Mouse (Mus musculus): Measurements from ENCODE around the gene Chka.

Gene Chka

DNA sequence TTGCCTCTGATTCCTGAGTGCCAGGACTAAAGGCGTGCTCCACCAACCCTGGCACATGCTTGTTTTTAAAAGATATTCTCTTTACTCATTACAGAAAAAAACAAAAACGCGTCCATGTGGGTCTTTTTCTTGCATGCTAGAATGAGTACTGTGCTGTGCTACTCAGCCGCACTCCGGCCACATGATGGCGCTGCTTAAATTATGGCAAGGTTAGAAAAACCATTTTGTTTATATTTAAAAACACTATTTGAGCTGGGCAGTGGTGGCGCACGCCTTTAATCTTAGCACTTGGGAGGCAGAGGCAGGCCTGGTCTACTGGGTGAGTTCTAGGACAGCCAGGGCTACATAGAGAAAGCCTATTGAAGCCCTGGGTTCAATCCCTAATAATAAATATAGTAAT, 38.6 kb downstream of the Chka start:
- no peak for DNase-seq

DNA sequence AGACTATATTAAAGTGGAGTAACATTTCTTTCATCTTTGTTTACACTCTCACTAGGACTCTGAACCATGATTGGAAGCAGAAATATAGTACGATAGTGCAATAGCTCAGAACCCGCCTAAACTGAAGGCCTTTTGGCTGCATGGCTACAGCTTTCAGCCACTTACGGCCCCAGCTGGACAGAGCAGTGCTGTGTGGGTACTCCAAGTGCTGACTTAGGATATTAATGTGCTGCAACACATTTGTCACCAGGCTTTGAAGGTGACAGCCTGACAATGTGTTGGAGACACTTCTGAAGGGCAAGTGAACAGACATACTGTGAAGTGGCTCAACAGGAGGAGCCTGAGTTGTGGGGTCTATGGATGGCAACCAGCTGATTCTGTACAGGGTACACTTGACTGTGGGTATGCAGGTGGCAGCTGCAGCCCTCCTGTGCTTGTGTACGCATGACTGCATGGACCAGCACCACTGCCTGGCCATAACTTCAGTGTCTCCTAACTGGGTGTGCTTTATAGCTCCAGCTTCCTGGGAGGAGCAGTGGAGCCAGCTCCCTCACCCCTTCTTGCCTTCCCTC, 42.1 kb downstream of the Chka start:
- no peak for DNase-seq

DNA sequence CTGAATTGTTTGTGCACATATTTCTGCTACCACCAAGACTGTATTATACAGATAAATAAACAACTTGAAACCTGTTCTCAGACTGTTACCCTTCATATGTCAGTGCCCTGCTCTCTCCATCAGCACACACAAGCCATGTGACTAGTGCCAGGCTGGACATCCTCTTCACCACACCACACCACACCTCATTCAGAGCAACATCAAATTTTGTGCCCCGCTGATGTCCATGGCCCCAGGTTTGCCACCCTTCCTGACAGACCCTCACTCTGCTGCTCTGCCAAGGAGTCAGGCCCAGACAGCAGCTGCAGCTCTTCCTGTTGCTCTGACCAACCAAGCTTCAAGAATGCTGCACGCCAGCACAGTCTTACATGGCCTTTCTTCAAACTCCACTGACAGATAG, 42.7 kb downstream of the Chka start:
- DNase-seq, result no peak

DNA sequence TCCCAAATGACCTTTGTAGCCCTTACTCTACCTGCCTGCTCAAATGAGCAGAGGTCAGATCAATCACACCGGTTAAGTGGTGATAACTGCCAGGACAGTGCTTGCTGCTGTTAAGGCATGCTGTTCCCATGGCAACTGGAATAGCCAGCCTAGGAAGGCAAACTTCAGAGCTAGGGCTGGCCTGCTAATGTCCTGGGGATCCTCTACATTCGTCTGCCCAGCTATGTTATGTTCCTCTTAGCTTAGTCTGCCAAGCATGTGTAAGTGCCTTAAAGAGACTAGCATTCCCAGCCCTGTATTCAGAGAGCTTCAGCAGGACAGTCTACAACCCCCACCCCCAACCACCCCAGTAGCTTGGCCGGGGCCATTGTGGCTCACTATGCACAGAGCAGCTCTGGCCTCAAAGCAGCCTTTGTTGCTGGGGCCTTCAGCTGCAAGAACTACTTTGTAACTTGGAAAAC, 43.6 kb downstream of the Chka start:
- no peak for DNase-seq

DNA sequence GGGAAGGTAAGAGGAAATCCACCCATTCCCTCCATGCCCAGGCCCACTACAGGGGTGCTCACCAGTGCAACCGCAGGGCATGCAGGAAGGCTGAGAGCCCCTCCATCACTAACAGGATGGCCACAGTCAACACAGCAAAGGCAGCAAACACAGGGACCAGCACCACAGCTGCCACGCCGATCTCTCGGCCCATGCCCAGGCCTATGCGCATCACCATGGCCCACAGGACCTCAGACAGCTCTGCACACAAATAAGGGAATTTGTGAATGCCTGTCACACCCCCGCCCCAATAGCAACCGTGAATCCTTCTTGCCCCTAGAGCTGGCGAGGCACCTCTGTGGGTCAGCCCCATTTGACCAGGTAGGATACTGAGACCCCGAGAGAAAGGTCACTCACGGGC, 44.6 kb downstream of the Chka start:
- DNase-seq, result no peak

DNA sequence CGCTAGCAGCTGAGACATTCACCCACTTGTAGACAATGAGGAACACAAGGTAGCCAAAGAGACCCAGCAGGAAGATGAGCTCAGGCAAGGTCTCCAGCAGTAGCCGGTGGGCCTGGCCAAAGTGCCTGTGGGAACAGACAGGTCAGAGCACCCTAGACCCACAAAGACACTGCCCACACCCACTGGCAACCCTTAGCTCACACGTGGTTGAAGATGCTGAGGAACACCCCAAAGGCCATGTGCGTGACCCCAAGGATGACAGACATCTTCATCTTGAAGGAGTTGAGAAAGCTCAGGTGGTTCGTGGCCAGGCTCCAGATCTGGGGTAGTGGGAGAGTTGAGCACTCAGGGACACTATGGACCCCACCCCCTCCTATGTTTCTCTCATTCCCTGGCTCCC, 46.0 kb downstream of the Chka start:
- DNase-seq, result no peak

DNA sequence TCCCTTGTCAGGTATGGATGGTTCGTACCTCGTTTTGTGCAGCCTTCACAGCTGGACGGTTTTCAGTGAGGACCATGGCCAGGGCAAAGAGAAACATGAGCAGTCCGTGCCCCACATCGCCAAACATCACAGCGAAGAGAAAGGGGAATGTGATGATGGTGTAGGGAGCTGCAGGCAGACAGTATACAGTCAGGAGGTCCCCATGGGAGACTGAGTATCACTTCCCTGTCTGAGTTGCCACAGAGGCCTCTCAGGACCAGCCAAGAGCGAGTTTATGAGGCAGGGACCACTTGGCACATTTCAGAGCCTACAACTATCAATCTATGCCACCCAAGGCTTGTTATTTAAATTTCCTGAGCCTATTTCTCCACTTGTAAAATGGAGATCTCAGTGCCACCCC, 47.4 kb downstream of the Chka start:
- no peak for DNase-seq

DNA sequence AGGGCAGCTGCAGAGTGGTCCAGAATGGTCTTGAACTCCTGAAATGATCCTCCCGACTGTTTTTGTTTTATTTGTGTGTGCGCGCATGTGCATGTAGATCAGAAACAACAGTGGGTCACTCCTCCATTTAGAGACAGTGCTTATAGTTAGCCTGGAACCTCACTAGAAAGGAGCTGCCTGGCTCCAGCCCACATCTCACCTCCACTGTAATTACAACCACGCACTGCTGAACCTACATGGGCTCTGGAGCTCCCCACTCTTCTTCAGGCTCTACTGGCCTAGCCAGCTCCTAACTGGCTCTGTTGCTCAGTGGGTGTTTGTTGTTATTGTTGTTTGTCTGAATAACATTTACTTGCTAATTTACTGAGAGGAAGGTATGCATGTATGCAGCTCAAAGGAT, 48.0 kb downstream of the Chka start:
- DNase-seq, result no peak

DNA sequence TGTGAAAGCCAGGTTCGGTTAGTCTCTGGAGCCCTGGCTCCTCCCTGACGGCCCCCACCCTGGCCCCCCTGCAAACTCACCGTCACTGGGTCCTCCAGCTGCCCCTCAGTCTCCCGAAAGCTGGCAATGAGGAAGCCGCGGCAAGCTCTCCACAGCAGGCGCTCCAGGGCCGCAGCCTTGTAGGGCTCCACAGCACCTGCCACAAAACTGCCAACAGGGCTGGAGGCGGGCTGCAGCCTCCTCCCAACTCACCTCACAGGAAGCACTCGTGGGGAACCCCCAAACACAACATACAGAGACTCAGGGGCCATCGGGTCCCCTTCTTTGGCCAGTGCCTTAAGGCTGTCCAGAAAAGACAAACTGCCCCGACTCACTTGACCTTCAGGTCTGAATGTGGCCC, 51.4 kb downstream of the Chka start:
- no peak for DNase-seq

DNA sequence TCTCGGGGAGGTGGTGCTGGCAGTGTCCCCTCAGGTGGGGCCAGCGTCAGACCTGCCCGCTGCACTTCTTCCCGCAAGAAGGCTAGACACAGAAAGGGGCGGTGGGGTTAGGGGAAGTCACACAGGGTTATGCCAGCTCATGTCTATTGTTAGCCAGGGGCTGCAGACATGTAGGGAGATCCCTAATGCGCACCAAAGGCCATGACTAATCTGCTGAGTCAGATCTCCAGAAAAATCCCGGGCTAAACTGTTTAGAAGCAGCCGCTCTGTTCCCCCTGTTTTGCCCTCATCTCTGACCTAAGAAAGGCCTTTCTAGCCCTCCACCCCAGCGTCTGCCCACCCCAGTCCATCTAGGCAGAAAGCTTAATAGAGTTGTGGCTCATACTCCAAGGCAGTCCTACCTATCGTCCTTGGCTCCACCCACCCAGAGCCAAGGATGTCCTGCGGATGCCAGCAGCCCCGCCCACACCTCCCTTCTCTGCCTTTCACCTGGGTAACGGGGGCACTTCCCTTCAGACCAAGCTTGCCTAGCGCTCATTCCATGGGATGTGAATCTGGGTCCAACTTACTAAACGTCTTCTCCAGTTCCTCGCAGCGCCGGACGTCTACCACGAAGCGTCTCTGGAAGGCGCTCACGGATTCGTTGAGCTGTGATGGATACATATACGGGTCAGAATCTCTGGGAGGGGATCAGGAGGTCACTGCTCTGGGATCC, 52.2 kb downstream of the Chka start:
- DNase-seq, result no peak

DNA sequence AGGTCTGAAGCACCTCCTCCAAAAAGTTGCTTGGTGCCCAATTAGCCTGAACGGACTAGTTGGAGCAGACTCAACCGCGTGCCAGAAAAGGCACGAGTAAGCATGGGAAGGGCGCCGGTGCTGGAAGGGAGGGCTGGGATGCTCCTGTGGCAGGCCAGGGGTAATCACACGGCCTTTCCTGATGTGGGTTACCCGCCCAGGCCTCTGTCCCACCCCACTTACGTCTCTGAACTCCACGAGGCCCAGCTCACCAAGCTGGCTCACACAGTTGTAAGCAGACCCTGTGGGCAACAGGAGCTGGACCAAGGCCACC, 52.7 kb downstream of the Chka start:
- no peak for DNase-seq

DNA sequence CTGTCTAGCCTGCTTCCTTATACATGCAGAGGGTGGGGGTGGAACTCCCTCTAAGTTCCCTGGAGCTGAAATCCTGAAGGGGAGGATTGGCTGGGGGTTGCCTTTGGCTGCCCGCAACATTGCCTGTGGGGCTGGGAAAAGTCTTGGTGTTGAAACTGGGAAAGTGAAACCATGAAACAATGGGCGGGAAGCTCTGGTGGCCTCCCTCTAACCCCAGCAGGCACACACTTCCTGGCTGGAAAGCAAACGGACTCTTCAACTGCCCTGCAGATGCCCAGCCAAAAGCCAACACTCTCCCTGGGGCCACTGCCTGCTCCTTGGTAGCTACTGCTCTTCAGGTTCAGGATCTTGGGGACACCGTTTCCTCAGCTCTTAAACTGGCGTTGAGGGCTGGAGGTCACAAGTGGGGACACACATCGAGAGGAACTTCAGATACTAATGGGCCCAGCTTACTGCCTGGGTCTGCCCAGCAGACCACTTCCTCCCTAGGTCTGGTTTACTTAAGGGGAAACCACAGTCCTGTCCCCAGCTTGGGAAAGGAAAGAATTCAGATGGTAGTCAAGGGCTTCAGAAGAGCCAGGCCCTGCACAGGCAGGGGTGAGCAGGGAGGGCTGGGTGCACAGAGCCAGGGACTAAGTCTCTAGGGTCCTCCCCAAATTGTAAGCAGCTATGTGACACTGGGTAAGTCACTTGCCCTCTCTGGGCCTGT, 53.8 kb downstream of the Chka start:
- DNase-seq, result no peak

DNA sequence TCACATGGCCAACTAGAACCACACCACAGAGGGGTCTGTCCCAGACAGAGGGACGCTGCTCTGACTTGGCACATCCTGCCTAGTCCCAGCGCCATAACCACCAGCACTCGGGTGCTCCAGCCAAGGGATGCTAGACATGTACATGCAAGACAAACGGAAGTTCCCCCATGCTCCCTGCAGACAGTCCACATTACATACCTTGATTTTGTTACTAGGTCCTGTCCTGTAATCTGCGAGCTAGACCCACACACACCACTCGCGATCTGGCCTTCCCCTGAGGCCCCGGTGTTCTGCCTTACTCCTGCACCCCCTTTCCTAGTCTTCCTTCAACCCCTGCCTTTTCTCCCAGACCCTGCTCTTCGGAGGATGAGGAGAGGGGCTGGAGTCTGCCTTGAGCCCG, 54.8 kb downstream of the Chka start:
- no peak for DNase-seq

DNA sequence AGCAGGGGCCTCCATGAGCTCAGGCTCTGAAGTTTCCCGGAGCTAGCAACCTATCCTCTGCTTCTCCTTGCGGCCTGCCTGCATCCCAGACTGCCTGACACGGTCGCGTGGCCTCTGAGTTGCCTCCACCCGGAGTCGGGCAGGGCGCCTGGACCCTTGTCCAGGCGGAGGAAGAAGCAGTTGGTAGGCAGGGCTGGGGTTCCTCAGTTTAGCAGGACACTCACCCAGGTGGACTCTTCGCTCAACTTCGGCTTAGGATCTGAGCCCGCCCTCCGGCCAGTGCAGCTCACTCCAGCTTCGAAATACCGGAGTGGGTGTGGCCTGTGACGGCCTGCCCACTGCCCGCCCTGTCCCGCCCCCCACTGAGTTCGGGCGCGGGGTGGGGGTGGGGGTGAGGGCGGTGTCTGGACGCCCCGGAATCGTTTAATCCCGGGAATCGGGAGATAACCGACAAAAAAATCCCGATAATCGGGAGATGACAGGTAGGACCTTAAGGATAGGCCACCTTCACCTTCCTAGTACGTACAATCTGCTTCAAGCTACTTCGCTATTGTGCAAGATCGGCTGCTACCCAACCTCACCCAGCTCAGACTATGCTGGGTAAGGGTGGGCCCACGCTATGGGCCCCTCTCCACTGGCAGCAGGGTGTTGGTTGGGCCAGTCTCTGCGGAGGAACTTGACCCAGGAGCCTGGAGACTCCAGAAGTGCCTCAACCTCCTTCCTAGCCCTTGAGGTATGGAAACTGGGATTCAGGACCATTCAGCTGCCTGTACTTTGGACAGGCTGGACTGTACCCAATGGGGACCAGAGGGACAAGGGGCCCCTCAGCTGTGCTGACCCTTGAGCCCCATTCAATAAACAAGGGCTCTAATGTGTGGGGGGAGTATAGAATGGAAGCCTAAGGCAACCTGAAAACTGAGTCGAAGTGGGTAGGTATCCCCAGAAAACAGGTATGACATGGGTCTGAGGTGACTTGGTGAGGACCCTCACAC, 55.5 kb downstream of the Chka start, which contains the start of gene Tcirg1:
TSS of gene Tcirg1 (minus strand) at position 339 of the 992 bp plus-strand sequence.
- no peak for DNase-seq

DNA sequence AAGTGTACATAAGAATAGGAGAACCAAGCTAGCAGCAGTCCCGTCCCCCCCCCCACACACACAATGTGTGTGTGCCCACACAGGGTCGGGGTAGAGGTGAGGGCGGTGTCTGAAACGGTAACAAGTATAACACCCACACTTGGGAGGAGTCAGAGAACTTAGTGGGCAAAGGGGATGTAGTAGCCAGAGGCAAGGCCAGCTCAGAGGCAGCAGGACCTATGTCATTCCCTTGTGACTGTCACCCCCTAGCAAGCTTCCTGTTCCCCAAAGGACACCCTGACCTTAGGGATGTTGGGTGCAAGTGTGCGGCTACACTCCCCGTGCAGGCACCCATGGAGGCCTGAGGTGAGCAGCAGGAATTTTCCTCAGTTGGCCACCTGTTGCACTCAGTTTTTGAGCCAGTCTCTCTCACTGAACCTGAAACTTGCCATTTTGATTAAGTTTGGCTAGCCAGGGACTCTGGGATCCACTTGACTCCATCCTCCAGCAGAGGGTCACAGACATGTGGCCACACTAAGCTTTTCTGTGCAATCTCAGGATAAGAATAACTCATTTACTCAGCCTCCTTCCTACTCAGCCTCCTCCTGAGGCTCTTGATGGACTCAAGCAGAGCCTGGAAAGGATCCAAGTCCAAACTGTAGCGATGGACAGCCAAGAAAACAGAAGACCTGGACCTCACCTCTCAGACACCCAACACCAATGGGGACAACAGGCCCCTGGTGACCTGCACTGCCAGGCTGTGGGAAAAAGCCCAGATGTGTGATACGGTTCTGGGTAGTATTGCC, 56.5 kb downstream of the Chka start:
- DNase-seq, result no peak

DNA sequence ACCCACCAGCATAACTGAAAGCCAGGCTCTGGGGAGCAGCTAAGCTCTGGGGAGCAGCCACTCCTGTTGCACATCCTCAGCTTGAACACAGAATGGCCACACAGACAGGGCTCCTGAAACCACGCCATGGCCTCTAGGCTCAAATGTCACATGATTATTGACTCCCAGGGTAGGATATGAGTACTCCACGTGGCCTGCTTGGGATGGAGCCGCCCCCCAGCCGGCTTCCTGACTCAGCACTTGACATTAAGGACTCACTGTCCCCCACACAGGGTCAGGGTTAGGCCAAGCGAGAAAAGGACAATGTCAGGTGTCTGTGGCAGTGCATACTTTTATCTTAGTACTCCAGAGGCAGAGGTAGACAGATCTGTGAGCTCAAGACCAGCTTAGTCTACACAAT, 58.6 kb downstream of the Chka start:
- DNase-seq, result no peak

DNA sequence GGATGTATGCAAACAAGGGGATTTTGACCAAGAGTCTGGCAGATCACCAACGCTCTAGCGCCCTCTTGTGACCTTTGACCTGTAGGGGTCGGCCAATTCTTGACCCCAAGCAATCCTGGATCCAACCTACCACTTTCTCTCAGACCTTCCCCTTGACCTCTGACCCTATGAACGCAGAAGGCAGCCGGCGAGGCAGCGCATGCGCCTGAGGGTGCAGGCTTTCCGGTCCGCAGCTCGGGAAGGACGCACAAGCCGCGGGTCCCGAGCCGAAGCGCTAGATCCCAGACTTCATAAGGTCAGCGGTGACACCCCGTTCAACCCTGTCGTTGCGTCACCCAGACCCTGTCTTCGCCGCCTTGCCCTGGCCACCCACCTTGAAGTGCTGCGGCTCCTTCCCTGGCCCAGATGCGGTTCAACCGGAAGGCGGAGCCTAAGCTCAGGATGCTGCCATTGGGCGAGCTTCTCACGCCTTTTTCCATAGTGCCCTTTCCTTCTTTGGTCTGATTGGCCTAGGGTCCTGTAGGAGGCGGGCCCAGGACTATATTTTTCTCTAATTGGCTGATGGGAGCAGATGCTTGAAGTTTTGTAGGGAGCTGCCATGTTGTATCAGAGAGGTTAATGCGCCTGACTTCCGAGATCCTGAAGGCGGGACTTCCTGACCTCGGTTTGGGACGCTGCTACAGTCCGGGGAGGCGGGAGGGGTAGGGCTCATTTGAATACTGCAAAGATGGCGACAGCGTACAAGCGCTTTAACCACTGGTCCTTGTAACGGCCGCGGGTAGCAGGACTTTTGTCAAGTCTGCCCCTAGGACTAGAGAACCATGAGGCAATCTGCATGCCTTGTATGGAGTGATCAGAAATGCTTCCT, 61.0 kb downstream of the Chka start, which contains the start of gene Ndufs8:
TSS of gene Ndufs8 (minus strand) at position 438 of the 868 bp plus-strand sequence.
- peak; percentile 93 for DNase-seq

DNA sequence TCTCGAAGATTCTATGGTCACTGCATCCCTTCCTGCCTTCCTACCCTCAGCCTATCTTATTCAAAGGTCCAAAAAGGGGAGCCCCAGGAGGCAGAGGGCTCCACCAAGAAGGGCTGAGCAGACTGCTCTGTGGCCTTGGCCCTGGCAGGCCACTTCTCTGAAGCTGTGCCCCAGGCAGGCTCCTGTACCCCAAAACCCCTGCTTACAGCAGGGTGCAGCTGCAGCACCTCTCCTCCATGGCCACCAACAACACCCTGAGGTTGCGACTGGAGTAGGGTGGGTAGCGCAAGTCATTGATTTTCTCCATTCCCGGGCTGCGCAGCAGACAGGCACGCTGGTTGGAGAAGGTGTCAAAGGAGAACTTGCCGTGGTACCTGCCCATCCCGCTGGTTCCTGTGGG, 62.1 kb downstream of the Chka start:
- DNase-seq, result no peak

DNA sequence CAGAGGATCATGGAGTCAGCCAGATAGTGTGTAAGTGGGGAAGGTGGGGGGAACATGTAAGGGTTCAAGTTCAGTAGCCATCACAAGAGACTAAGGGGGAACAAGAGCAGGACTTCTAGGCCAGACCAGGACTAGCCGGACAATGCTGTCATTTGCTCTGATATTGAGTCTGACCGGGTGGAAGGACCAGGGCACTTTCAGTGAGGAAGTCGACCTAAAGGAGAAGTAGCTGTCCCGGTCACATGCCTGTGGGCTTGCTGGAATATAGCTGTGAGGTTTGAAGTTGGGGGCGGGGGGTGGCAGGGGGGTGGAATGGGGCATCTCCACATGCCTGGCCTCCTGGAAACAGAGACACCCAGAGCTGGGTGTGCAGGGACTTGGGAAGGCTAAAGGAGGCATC, 63.0 kb downstream of the Chka start:
- DNase-seq, result no peak

DNA sequence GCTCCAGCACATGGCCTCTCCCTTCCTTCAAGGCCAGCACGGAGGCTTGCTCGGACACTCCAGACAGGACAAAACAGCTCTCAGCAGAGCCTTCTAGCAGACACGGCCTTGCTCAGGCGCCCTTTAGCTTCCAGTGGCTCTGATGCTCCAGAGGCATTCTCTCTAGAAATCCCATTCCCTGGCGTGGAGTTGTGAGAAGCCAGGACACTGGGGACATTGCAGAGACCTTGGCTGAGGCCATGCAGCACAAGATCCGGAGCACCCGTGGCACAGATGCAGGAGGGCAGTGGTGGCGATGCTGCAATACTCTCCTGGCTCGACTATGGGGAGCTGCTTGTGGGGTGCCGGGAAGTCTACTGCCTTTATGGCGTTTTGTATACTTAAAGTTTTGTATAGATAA, 65.2 kb downstream of the Chka start:
- no peak for DNase-seq

DNA sequence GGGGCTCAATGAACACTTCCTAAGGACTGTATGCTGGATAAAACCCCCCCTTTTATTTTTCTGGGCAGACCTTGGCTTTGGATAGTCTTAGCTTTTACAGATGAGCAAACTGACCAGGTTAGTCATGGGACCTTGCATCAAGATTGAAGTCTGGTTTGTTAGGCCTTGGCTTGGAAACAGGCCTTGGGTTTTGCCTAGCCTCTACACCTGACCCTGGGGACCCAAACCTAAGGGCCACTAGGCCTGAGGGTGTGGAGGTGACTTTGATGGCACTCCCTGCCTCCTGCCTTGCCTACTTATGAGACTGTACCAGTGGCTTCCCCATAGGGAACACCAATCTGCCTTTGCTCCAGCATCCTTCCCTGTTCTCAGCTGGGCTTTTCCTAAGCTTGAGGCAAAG, 68.4 kb downstream of the Chka start:
- DNase-seq, result no peak
